Mouse (Mus musculus) olfactory bulb, adult 2 months (tissue): ENCODE measurements around the gene Bcorl1.

Experiments
- CTCF ChIP-seq: fragments of 200-500 bp; IDR thresholded peaks from 2 replicates; pipeline ENCODE4 v1.5.1; 2012; ENCODE audit warnings: low read depth, mild to moderate bottlenecking, low read length, moderate library complexity; ENCODE audit not compliant: insufficient read depth
- POLR2A ChIP-seq: fragments of 200-500 bp; IDR thresholded peaks from 2 replicates; pipeline ENCODE4 v1.6.1; 2012; ENCODE audit warnings: mild to moderate bottlenecking, low read depth, low read length, moderate library complexity; ENCODE audit not compliant: insufficient read depth

DNA sequence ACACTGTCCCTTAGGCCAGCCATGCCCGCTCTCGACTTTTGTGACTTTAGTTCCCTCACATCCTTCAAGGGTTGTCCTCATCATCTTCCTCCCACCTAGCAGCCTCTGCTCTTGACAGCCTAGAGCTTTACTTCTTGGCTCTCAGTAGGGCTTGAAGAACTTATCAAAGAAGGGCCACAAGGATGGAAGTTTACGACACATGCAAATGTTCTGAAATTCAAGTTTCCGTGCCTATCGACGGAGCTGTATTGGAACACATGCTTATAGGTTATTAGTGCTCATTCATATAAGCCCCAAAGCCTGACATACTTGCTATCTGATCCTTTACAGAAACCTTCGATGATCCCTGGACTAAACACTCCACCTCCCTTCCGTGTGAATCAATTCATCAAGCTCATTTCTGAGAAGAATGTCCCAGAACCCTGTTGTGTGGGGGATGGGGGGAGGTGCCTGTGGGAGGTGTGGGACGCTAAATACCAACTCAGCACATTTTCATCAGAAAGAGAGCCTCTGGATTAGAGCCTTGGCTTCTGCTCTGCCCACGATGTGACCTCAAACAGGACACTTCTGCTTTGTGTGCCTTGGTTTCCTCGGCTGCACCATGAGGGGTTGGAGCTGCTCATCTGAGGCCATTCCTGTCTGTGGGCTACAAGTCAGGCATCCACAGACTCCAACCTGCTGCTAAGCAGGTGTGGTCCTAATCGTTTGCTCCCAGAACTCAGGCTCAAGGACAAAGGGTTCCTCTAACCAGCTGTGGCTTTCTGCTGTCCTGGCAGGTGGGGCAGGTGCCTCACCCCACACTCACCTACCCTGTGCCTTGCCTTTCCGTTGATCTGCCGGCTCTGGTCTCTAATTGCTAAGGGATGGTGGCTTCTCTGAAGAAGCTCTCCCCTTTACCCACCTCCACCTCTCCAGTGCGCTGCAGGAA is 91.7 kb downstream of the Bcorl1 start:
- no peak for TF ChIP-seq CTCF
- TF ChIP-seq POLR2A: no peak
